Mouse (Mus musculus) heart, embryonic 16.5 days (tissue): ENCODE measurements around the gene 9430007A20Rik. TPM values are rescaled to one million over a fixed set of nuclear protein-coding genes. Genes with fewer than 3 reads are reported as not detected.
"Not testable (repeated sequence)": the region's sequence is repeated elsewhere in the genome, so short reads cannot be mapped to it uniquely, and the experiment has no call there.

Experiments
- ATAC-seq: fragments of 200-750 bp; cut with Nextera tagmentation; replicated peaks from 2 replicates; pipeline ENCODE4 v1.8.0; 2017; ENCODE audit warnings: moderate number of reproducible peaks; ENCODE audit not compliant: insufficient read depth, low FRiP score; ENCODE audit errors: extremely low read depth
- H3K27ac ChIP-seq: fragments of 300-500 bp; sonication (generic); 2 replicates; pipeline ENCODE4 v1.5.1; 2014; ENCODE audit warnings: mild to moderate bottlenecking, low read length, control low read depth, moderate library complexity
- H3K27me3 ChIP-seq: fragments of 300-500 bp; sonication (generic); 2 replicates; pipeline ENCODE4 v1.6.1; 2014; ENCODE audit warnings: low read length, mixed read lengths; ENCODE audit not compliant: control insufficient read depth, insufficient read depth
- H3K36me3 ChIP-seq: fragments of 300-500 bp; sonication (generic); 2 replicates; pipeline ENCODE4 v1.6.1; 2014; ENCODE audit not compliant: control insufficient read depth, insufficient read depth
- H3K4me1 ChIP-seq: fragments of 300-500 bp; sonication (generic); 2 replicates; pipeline ENCODE4 v1.6.1; 2014; ENCODE audit warnings: low read length, mixed read lengths; ENCODE audit not compliant: control insufficient read depth, insufficient read depth
- H3K4me2 ChIP-seq: fragments of 300-500 bp; sonication (generic); 2 replicates; pipeline ENCODE4 v1.6.1; 2014; ENCODE audit warnings: low read depth, mild to moderate bottlenecking, control low read depth, low read length
- H3K4me3 ChIP-seq: fragments of 300-500 bp; sonication (generic); 2 replicates; pipeline ENCODE4 v1.5.1; 2014; ENCODE audit warnings: mild to moderate bottlenecking, control low read depth, low read length
- H3K9ac ChIP-seq: fragments of 300-500 bp; sonication (generic); 2 replicates; pipeline ENCODE4 v1.6.1; 2014; ENCODE audit warnings: low read length, control low read depth
- H3K9me3 ChIP-seq: fragments of 300-500 bp; sonication (generic); replicated peaks from 2 replicates; pipeline ENCODE4 v1.6.1; 2016; ENCODE audit warnings: low read length; ENCODE audit not compliant: control insufficient read depth
- WGBS: fragments of 180-500 bp; shearing (Covaris S2); extraction: QIAGEN DNeasy Blood & Tissue Kit; methylation state at CpG from one replicate; pipeline ENCODE4 v1.1.7; 2014; 5-methylcytosine and 5-hydroxymethylcytosine counted together
- polyA plus RNA-seq: library from polyadenylated mRNA; unstranded; fragments of >200 nt; fragmentation: Nextera tagmentation; extraction: Ambion mirVana; gene quantifications from 2 replicates; pipeline ENCODE4 v1.2.1, GENCODE M21; 2015

9430007A20Rik gene
- polyA plus RNA-seq: not detected in 2 replicates

GRCm38 (mm10) chr4:144519522-144519921 is at the start of gene 9430007A20Rik:
9430007A20Rik (plus strand) TSS chr4:144519822.
- Histone ChIP-seq H3K36me3 (no peaks in the 10 kb centered on the region), H3K4me1 (no peaks in the 10 kb centered on the region), H3K27me3 (no peaks in the 10 kb centered on the region), H3K4me2 (no peak within 1 kb of the TSS), H3K9ac (no peak within 1 kb of the TSS), H3K9me3 (peaks cover 2% of the 10 kb centered on the region; the same call in 1 of the 2 replicates), H3K4me3 (no peak within 1 kb of the TSS), H3K27ac (no peak within 1 kb of the TSS)
- no peak for ATAC-seq
- 73% methylated on average over 5 of the region's 5 CpGs for WGBS

GRCm38 (mm10) chr4:144493331-144493730 is 26.3 kb upstream of the 9430007A20Rik start:
- no peak overlapping the region for H3K27ac ChIP-seq
- no peak overlapping the region for H3K9ac ChIP-seq
- no peak overlapping the region for H3K4me3 ChIP-seq
- H3K4me2 ChIP-seq: no peak overlapping the region
- H3K4me1 ChIP-seq: no peaks in the 10 kb centered on the region
- ATAC-seq: no peak
- no peaks in the 10 kb centered on the region for H3K27me3 ChIP-seq
- no peaks in the 10 kb centered on the region for H3K36me3 ChIP-seq
- H3K9me3 ChIP-seq: 0 out of 2 replicates have a peak, but pooled peaks cover 3% of the 10 kb centered on the region

- no peaks in the 10 kb centered on the region for H3K27me3 ChIP-seq
- no peak for ATAC-seq
- H3K27ac ChIP-seq: no peak overlapping the region
- H3K9ac ChIP-seq: no peak overlapping the region
- WGBS: 54% methylated on average over 1 of the region's 1 CpGs
- H3K4me1 ChIP-seq: no peaks in the 10 kb centered on the region
- H3K4me3 ChIP-seq: no peak overlapping the region
- no peaks in the 10 kb centered on the region for H3K36me3 ChIP-seq
- H3K9me3 ChIP-seq: peaks cover 4% of the 10 kb centered on the region
- no peak overlapping the region for H3K4me2 ChIP-seq
Measured at GRCm38 (mm10) chr4:144506518-144506917, 13.1 kb upstream of the 9430007A20Rik start.

GRCm38 (mm10) chr4:144544689-144545088 is 25.1 kb downstream of the 9430007A20Rik start:
- no peak overlapping the region for H3K4me2 ChIP-seq
- H3K36me3 ChIP-seq: no peaks in the 10 kb centered on the region
- H3K27ac ChIP-seq: no peak overlapping the region
- no peak for ATAC-seq
- 61% methylated on average over 1 of the region's 1 CpGs for WGBS
- H3K9me3 ChIP-seq: peaks cover 10% of the 10 kb centered on the region
- H3K4me1 ChIP-seq: no peaks in the 10 kb centered on the region
- H3K27me3 ChIP-seq: no peaks in the 10 kb centered on the region
- no peak overlapping the region for H3K9ac ChIP-seq
- H3K4me3 ChIP-seq: no peak overlapping the region

GRCm38 (mm10) chr4:144545339-144545738 is 25.7 kb downstream of the 9430007A20Rik start:
- not testable (repeated sequence) for H3K36me3 ChIP-seq, H3K4me3 ChIP-seq, H3K27me3 ChIP-seq, H3K4me1 ChIP-seq, H3K9ac ChIP-seq, H3K27ac ChIP-seq, H3K4me2 ChIP-seq, ATAC-seq
- WGBS: 80% methylated on average over 13 of the region's 13 CpGs
- H3K9me3 ChIP-seq: peaks cover 10% of the 10 kb centered on the region

- H3K4me2 ChIP-seq: no peak overlapping the region
Measured at GRCm38 (mm10) chr4:144551156-144551555, 31.5 kb downstream of the 9430007A20Rik start.

GRCm38 (mm10) chr4:144559792-144560191 is 40.2 kb downstream of the 9430007A20Rik start:
- Histone ChIP-seq H3K36me3 (no peaks in the 10 kb centered on the region), H3K4me2 (no peak overlapping the region), H3K27ac (no peak overlapping the region), H3K9ac (no peak overlapping the region), H3K9me3 (peaks cover 8% of the 10 kb centered on the region), H3K4me3 (no peak overlapping the region), H3K4me1 (no peaks in the 10 kb centered on the region), H3K27me3 (no peaks in the 10 kb centered on the region)
- no peak for ATAC-seq

More at GRCm38 (mm10) chr4:144551156-144551555, 31.5 kb downstream of the 9430007A20Rik start:
- no peak overlapping the region for H3K9ac ChIP-seq
- H3K4me1 ChIP-seq: no peaks in the 10 kb centered on the region
- no peak for ATAC-seq
- H3K9me3 ChIP-seq: no peaks in the 10 kb centered on the region
- no peak overlapping the region for H3K27ac ChIP-seq
- no peak overlapping the region for H3K4me3 ChIP-seq
- no peaks in the 10 kb centered on the region for H3K27me3 ChIP-seq
- H3K36me3 ChIP-seq: no peaks in the 10 kb centered on the region

- H3K27ac ChIP-seq: no peak overlapping the region
- 43% methylated on average over 2 of the region's 2 CpGs for WGBS
- H3K36me3 ChIP-seq: no peaks in the 10 kb centered on the region
- no peak overlapping the region for H3K9ac ChIP-seq
- H3K4me2 ChIP-seq: no peak overlapping the region
- ATAC-seq: no peak
- H3K4me3 ChIP-seq: no peak overlapping the region
- peaks cover 10% of the 10 kb centered on the region for H3K9me3 ChIP-seq
- H3K4me1 ChIP-seq: no peaks in the 10 kb centered on the region
- H3K27me3 ChIP-seq: no peaks in the 10 kb centered on the region
Measured at GRCm38 (mm10) chr4:144561205-144561604, 41.6 kb downstream of the 9430007A20Rik start.

GRCm38 (mm10) chr4:144565034-144565433 is 45.4 kb downstream of the 9430007A20Rik start, which contains the start of gene Gm13124:
Gm13124 (minus strand) TSS chr4:144565134.
- Histone ChIP-seq H3K4me1 (no peaks in the 10 kb centered on the region), H3K27ac (no peak within 1 kb of the TSS), H3K9me3 (peaks cover 10% of the 10 kb centered on the region), H3K9ac (no peak within 1 kb of the TSS), H3K4me3 (no peak within 1 kb of the TSS), H3K4me2 (no peak within 1 kb of the TSS), H3K27me3 (no peaks in the 10 kb centered on the region), H3K36me3 (no peaks in the 10 kb centered on the region)
- 87% methylated on average over 1 of the region's 1 CpGs for WGBS
- no peak for ATAC-seq
